Mouse (Mus musculus): Measurements from ENCODE around the gene Il31. TPM values are rescaled to one million over a fixed set of nuclear protein-coding genes. Genes with fewer than 3 reads are reported as not detected.

The Il31 gene
- total RNA-seq (2014; rRNA removed; ENCODE audit: low replicate concordance) (not detected in 2 replicates), polyA plus RNA-seq (2015; fragmentation: Nextera tagmentation; extraction: Ambion mirVana) (not detected in 2 replicates)

DNA sequence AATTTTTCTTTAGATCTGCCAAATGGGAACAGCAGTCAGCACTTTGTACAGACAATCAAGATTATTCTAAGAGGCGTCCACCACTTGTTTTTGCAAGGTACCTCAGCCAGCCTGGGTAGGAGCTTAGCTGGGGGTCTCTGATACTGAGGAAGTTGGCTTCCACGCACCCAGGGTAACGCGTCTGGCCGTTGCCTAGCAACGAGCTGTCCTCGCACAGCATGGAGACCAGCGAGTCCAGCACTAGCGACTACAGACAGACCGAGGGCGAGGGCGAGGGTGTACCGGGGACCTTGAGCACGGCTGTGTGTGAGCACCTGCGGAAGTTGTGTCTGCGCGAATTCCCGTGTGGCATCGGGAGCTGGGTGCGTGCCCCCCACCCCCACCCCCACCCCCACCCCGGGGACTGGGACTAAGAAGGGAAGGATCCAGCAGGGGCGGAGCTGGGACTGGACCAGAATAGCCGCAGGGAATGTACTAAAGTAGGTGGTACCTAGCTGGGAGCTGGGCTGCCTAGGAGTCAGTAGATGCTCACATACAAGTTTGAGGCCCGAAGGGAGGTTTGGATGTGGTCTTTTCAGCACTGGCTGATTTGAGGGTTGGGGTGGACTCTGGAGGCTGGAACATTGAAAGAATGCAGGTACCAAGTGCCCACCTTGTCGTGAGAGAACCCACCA is at the start of gene Il31, which contains the start of gene Lrrc43:
Il31 (minus strand) TSS at position 378 of the 674 bp plus-strand sequence.
Lrrc43 (plus strand) TSS at position 194 of the 674 bp plus-strand sequence.
- Histone ChIP-seq H3K4me1 (ENCODE audit: control insufficient read depth, insufficient read depth) (no peaks in the 10 kb centered on the region), H3K9ac (replicated peaks; ENCODE audit: low read depth, low read length) (no peak within 1 kb of the TSS), H3K36me3 (replicated peaks; ENCODE audit: control insufficient read depth, insufficient read depth, low read length) (no peaks in the 10 kb centered on the region), H3K4me2 (ENCODE audit: low read depth, low read length) (peak within 1 kb of the TSS; percentile 52), H3K27ac (ENCODE audit: low read depth) (no peak within 1 kb of the TSS), H3K4me3 (ENCODE audit: low read depth, low read length) (no peak within 1 kb of the TSS), H3K9me3 (replicated peaks; ENCODE audit: control insufficient read depth, low read length) (no peaks in the 10 kb centered on the region), H3K27me3 (ENCODE audit: control insufficient read depth, insufficient read depth, low read length) (no peaks in the 10 kb centered on the region)
- no peak; the same call in 1 of the 2 replicates for ATAC-seq (ENCODE audit: insufficient read depth, low read depth)
- DNase-seq (ENCODE audit: low spot score) = no peak
- TF ChIP-seq CTCF (IDR thresholded peaks at IDR 0.05; ENCODE audit: low read depth) = no peak
- TF ChIP-seq EP300 (IDR thresholded peaks at IDR 0.05; ENCODE audit: low read depth) = no peak
- 8% methylated on average over 25 of the region's 25 CpGs for WGBS

DNA sequence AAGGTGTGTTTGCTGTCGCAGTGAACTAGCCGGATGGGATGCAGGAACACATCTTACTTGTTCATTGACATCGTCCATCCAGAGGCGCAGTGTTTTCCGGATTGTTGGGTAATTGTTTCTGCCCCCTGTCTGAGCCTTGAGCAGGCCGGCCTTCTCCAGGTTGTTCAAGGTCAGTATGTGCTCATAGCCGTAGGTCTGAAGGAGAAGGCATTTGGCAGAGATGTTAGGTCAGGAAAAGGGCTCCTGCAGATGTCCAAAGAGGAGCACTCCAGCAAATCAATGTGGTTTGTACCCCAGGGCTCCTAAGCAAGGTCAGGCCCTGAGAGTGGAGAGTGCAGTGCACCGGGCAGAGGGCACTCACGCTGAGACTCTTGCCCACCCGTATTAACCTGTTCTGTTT is 44.5 kb upstream of the Il31 start:
- TF ChIP-seq CTCF (IDR thresholded peaks at IDR 0.05; ENCODE audit: low read depth) (no peak), EP300 (IDR thresholded peaks at IDR 0.05; ENCODE audit: low read depth) (no peak)
- H3K36me3 ChIP-seq (replicated peaks; ENCODE audit: control insufficient read depth, insufficient read depth, low read length) = peaks cover 77% of the 10 kb centered on the region
- 80% methylated on average over 10 of the region's 10 CpGs for WGBS
- H3K9ac ChIP-seq (replicated peaks; ENCODE audit: low read depth, low read length) = no peak overlapping the region
- no peak for ATAC-seq (ENCODE audit: insufficient read depth, low read depth)
- H3K4me3 ChIP-seq (ENCODE audit: low read depth, low read length) = no peak overlapping the region
- no peaks in the 10 kb centered on the region for H3K4me1 ChIP-seq (ENCODE audit: control insufficient read depth, insufficient read depth)
- no peak overlapping the region for H3K27ac ChIP-seq (ENCODE audit: low read depth)
- no peaks in the 10 kb centered on the region for H3K9me3 ChIP-seq (replicated peaks; ENCODE audit: control insufficient read depth, low read length)
- H3K27me3 ChIP-seq (ENCODE audit: control insufficient read depth, insufficient read depth, low read length) = no peaks in the 10 kb centered on the region
- no peak overlapping the region for H3K4me2 ChIP-seq (ENCODE audit: low read depth, low read length)
- no peak for DNase-seq (ENCODE audit: low spot score)

DNA sequence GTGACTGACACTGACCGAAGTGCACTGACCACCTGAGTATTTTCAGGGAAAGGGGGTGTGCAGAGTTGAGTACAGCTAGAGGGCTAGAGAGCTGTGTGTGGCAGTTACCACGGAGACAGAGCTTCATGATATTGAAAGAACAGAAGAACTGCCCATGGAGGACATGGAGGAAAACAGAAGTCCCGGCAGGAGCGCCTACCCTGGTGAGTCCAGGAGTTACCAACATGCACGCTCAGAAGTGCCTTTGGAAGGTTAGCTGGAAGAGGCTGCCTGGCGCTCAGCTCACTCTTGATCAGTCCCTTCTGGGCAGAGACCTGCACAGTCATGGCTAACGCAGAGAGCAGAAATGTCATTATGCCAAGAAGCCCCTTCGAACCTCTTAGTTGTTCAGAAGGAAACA is 40.8 kb upstream of the Il31 start:
- Histone ChIP-seq H3K9me3 (replicated peaks; ENCODE audit: control insufficient read depth, low read length) (no peaks in the 10 kb centered on the region), H3K4me3 (ENCODE audit: low read depth, low read length) (no peak overlapping the region), H3K4me1 (ENCODE audit: control insufficient read depth, insufficient read depth) (no peaks in the 10 kb centered on the region), H3K27ac (ENCODE audit: low read depth) (no peak overlapping the region), H3K4me2 (ENCODE audit: low read depth, low read length) (no peak overlapping the region), H3K27me3 (ENCODE audit: control insufficient read depth, insufficient read depth, low read length) (no peaks in the 10 kb centered on the region), H3K36me3 (replicated peaks; ENCODE audit: control insufficient read depth, insufficient read depth, low read length) (peaks cover 54% of the 10 kb centered on the region), H3K9ac (replicated peaks; ENCODE audit: low read depth, low read length) (no peak overlapping the region)
- ATAC-seq (ENCODE audit: insufficient read depth, low read depth) = no peak
- 88% methylated on average over 8 of the region's 8 CpGs for WGBS
- TF ChIP-seq CTCF (IDR thresholded peaks at IDR 0.05; ENCODE audit: low read depth) (no peak), EP300 (IDR thresholded peaks at IDR 0.05; ENCODE audit: low read depth) (no peak)
- no peak for DNase-seq (ENCODE audit: low spot score)

DNA sequence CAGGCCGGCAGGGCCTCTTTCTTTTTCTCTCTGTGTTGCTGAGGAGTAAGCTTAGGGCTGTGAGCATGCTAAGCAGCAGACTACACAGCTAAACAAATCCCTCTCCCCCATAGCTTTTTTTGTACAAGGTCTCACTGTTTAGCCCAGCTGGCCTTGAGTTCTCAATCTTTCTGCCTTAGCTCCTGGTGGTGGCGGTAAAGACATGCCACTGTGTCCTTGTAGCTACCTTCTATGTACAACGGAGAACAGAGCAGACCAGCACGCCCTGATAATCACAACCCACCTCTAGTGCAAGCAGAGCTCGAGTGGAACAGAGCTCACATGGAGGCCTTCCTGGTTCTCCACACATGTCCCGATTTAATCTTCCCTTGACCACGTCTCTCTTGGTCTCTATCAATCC is 39.4 kb upstream of the Il31 start:
- Histone ChIP-seq H3K27me3 (ENCODE audit: control insufficient read depth, insufficient read depth, low read length) (no peaks in the 10 kb centered on the region), H3K4me2 (ENCODE audit: low read depth, low read length) (no peak overlapping the region), H3K9ac (replicated peaks; ENCODE audit: low read depth, low read length) (no peak overlapping the region), H3K4me1 (ENCODE audit: control insufficient read depth, insufficient read depth) (no peaks in the 10 kb centered on the region), H3K27ac (ENCODE audit: low read depth) (no peak overlapping the region), H3K9me3 (replicated peaks; ENCODE audit: control insufficient read depth, low read length) (no peaks in the 10 kb centered on the region), H3K36me3 (replicated peaks; ENCODE audit: control insufficient read depth, insufficient read depth, low read length) (peaks cover 45% of the 10 kb centered on the region), H3K4me3 (ENCODE audit: low read depth, low read length) (no peak overlapping the region)
- ATAC-seq (ENCODE audit: insufficient read depth, low read depth) (no peak), DNase-seq (ENCODE audit: low spot score) (no peak)
- TF ChIP-seq CTCF (IDR thresholded peaks at IDR 0.05; ENCODE audit: low read depth) (no peak), EP300 (IDR thresholded peaks at IDR 0.05; ENCODE audit: low read depth) (no peak)
- WGBS = 69% methylated on average over 7 of the region's 7 CpGs

DNA sequence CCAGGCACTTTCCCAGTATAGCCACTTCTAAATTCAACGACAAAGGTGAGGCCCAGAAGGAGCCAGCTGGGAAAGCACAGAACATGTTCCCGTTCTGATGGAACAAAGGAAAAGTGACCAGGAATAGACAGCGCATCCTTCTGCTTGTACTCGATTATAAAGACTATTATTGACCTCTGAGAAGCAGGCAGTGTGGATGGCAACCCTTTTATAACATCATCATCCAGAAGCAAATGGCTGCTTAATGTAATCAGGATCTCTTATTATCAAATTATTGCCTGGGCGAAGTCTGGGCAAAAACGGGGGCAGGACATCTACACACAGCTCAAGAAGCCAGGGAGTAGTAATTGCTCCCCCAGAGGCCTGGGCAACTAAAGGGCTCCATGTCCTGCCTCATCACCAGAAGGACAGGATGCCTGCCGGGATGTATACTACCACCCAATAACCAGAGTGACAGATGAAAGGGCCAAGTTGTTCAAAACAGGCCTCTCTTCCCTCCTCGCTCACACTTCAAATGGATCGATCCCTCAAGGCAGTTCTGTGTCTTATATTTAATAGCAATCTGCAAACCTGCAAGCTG is 36.7 kb upstream of the Il31 start:
- 83% methylated on average over 9 of the region's 9 CpGs for WGBS
- Histone ChIP-seq H3K27ac (ENCODE audit: low read depth) (no peak overlapping the region), H3K9me3 (replicated peaks; ENCODE audit: control insufficient read depth, low read length) (no peaks in the 10 kb centered on the region), H3K4me3 (ENCODE audit: low read depth, low read length) (no peak overlapping the region), H3K9ac (replicated peaks; ENCODE audit: low read depth, low read length) (no peak overlapping the region), H3K4me1 (ENCODE audit: control insufficient read depth, insufficient read depth) (0 out of 2 replicates have a peak, but pooled peaks cover 9% of the 10 kb centered on the region), H3K36me3 (replicated peaks; ENCODE audit: control insufficient read depth, insufficient read depth, low read length) (peaks cover 22% of the 10 kb centered on the region), H3K4me2 (ENCODE audit: low read depth, low read length) (no peak overlapping the region), H3K27me3 (ENCODE audit: control insufficient read depth, insufficient read depth, low read length) (no peaks in the 10 kb centered on the region)
- no peak for ATAC-seq (ENCODE audit: insufficient read depth, low read depth)
- no peak for DNase-seq (ENCODE audit: low spot score)
- no peak for TF ChIP-seq CTCF (IDR thresholded peaks at IDR 0.05; ENCODE audit: low read depth)
- no peak for TF ChIP-seq EP300 (IDR thresholded peaks at IDR 0.05; ENCODE audit: low read depth)
